Mouse (Mus musculus): ENCODE measurements around the gene Map3k7cl. TPM values are rescaled to one million over a fixed set of nuclear protein-coding genes. Genes with fewer than 3 reads are reported as not detected.

Gene Map3k7cl
- total and polyA plus RNA-seq, 3 experiments = 0.08 TPM; not detected in 2

DNA sequence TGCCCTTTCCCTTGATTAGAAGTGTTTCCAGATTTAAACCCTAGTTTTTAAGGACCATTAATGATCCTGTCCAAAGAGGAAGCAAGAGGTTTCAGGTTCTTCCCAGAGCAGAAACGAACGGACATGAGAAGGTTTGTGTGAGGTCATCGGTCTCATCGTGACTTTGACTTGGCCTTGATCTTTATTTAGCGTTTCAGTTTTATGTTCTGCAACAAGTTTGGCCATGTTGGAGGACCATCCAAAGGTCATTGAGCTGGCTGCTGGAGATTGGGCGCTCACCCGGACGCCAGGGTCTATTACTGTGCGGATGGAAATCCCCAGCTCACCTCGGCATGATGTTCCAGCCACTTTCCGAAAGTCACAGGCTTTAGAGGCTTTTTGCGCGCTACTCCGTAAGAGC lies 40.8 kb upstream of the Map3k7cl start:
- dilution Hi-C loops (cut with MboI; ENCODE audit: extremely low pct_ligation_motif_present, extremely low pct_unique_long_range_greater_than_20kb, low sequenced_read_pairs) (no loop called here), in situ Hi-C loops (cut with MboI; ENCODE audit: low pct_ligation_motif_present, low pct_unique_long_range_greater_than_20kb, low sequenced_read_pairs) (no loop called here)
- Histone ChIP-seq H3K36me3 (replicated peaks in 1 of 2; ENCODE audit: control insufficient read depth in 1 of 2, insufficient read depth in 1 of 2, low read length in 1 of 2) (peaks cover 0 to 3% of the 10 kb centered on the region in 2 experiments), H3K27me3 (replicated peaks) (no peaks in the 10 kb centered on the region), H3K4me1 (ENCODE audit: control insufficient read depth in 1 of 2, insufficient read depth in 2 of 2) (peaks cover 3 to 5% of the 10 kb centered on the region in 2 experiments), H3K4me2 (ENCODE audit: insufficient read depth, low read depth, poor library complexity, severe bottlenecking) (no peak overlapping the region), H3K9me3 (replicated peaks; ENCODE audit: low read length) (no peaks in the 10 kb centered on the region), H3K9ac (ENCODE audit: insufficient read depth, low read depth) (no peak overlapping the region), H3K27ac (ENCODE audit: insufficient read depth, low read depth) (no peak overlapping the region), H3K79me2 (replicated peaks; ENCODE audit: control insufficient read depth, extremely low read depth, insufficient read depth, poor library complexity, severe bottlenecking) (no peaks in the 10 kb centered on the region), H3K4me3 (replicated peaks in 1 of 3; ENCODE audit: low read depth in 2 of 3, low read length in 2 of 3, poor library complexity in 1 of 3) (no peak overlapping the region)
- no peak for DNase-seq (ENCODE audit: extremely low read depth)
- no peak for TF ChIP-seq CHD2 (IDR thresholded peaks at IDR 0.05; ENCODE audit: low read length)
- peak; percentile 17; the same call in 1 of the 2 replicates for TF ChIP-seq IRF4 (IDR thresholded peaks at IDR 0.05; ENCODE audit: low read depth, low read length)

DNA sequence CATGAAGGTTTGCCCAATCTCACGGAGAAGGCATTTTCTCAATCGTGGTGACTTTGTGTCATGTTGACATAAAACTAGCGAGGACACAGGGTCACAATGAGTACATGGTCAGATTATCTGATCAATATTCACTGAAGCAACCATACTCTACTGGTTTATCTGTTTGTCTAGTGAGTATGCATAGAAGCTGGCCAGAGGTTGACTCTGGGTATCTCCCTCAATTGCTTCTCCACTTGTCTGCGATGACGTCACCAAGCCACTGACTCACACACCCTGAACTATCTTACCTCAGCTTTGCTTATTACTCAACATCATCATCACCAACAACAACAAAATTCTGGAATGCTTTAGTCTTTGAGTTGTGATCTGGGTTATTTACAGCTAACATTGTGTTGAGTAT lies 28.9 kb upstream of the Map3k7cl start:
- H3K4me2 ChIP-seq (ENCODE audit: insufficient read depth, low read depth, poor library complexity, severe bottlenecking) = no peak overlapping the region
- H3K4me3 ChIP-seq (replicated peaks in 1 of 3; ENCODE audit: low read depth in 2 of 3, low read length in 2 of 3, poor library complexity in 1 of 3) = no peak overlapping the region
- peak; percentile 44 for DNase-seq (ENCODE audit: extremely low read depth)
- no peaks in the 10 kb centered on the region for H3K79me2 ChIP-seq (replicated peaks; ENCODE audit: control insufficient read depth, extremely low read depth, insufficient read depth, poor library complexity, severe bottlenecking)
- H3K27ac ChIP-seq (ENCODE audit: insufficient read depth, low read depth) = no peak overlapping the region
- in situ Hi-C loops (cut with MboI; ENCODE audit: low pct_ligation_motif_present, low pct_unique_long_range_greater_than_20kb, low sequenced_read_pairs) (loop anchor here (5.0 kb wide), 1 partner anchor 53 kb away; no protein-coding TSS in a partner anchor), dilution Hi-C loops (cut with MboI; ENCODE audit: extremely low pct_ligation_motif_present, extremely low pct_unique_long_range_greater_than_20kb, low sequenced_read_pairs) (no loop called here)
- TF ChIP-seq JUN (IDR thresholded peaks at IDR 0.05; ENCODE audit: insufficient read depth, low read depth, low read length) = peak; percentile 74
- TF ChIP-seq TBP (conservative IDR thresholded peaks at IDR 0.05; ENCODE audit: low read depth, low read length) = peak; percentile 44; the same call in 1 of the 2 replicates
- TF ChIP-seq MAX (IDR thresholded peaks at IDR 0.05; ENCODE audit: low read length) = no peak
- TF ChIP-seq JUND (conservative IDR thresholded peaks at IDR 0.05; ENCODE audit: low read depth, low read length) = peak; percentile 65
- no peak for TF ChIP-seq MAZ (IDR thresholded peaks at IDR 0.05; ENCODE audit: low read depth, low read length)
- no peak for TF ChIP-seq SMC3 (IDR thresholded peaks at IDR 0.05; ENCODE audit: low read depth, low read length)
- TF ChIP-seq MXI1 (IDR thresholded peaks at IDR 0.05; ENCODE audit: low read depth, low read length) = no peak
- H3K4me1 ChIP-seq (ENCODE audit: control insufficient read depth in 1 of 2, insufficient read depth in 2 of 2) = peaks cover 0 to 6% of the 10 kb centered on the region in 2 experiments; a peak in 2 of 4 replicates
- peaks cover 2% of the 10 kb centered on the region for H3K27me3 ChIP-seq (replicated peaks)
- no peak overlapping the region for H3K9ac ChIP-seq (ENCODE audit: insufficient read depth, low read depth)
- H3K36me3 ChIP-seq (replicated peaks in 1 of 2; ENCODE audit: control insufficient read depth in 1 of 2, insufficient read depth in 1 of 2, low read length in 1 of 2) = no peaks in the 10 kb centered on the region
- no peaks in the 10 kb centered on the region for H3K9me3 ChIP-seq (replicated peaks; ENCODE audit: low read length)

DNA sequence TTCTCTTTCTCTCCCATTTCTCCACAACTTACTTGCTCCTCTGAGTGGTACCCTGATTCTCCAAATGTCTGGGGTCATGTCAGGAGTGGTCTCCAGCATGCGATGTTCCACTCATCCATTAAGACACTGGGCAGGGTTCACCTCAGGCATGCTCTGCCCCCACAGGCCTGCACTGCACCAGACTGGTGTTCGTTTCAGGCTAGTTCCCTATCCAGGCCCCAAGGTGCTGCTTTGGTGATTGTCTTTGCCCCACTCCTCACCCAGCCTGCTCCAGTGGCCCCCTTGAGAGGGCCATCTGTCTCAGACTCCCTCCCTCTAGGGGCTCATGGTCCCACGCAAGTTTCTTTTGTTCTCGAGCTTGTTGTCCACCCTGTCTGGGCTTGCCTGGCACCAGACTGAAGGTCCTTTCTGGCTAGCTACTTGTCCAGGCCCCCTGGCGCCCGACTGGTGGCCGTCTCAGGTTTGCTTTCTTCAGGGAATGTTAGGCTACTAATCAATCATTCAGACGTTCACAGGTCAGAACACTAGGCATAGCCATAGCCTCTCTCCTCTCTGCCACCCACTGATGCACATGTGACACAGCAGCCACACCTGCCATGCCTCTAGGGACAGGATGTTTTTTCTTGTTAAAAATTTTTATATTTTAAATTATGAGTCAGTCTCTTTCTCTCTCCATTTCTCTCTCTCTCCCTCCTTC lies 25.4 kb upstream of the Map3k7cl start:
- Histone ChIP-seq H3K27me3 (replicated peaks) (no peaks in the 10 kb centered on the region), H3K9me3 (replicated peaks; ENCODE audit: low read length) (peaks cover 1% of the 10 kb centered on the region), H3K4me1 (ENCODE audit: control insufficient read depth in 1 of 2, insufficient read depth in 2 of 2) (peaks cover 0 to 7% of the 10 kb centered on the region in 2 experiments; a peak in 2 of 4 replicates), H3K79me2 (replicated peaks; ENCODE audit: control insufficient read depth, extremely low read depth, insufficient read depth, poor library complexity, severe bottlenecking) (no peaks in the 10 kb centered on the region), H3K9ac (ENCODE audit: insufficient read depth, low read depth) (no peak overlapping the region), H3K27ac (ENCODE audit: insufficient read depth, low read depth) (no peak overlapping the region), H3K36me3 (replicated peaks in 1 of 2; ENCODE audit: control insufficient read depth in 1 of 2, insufficient read depth in 1 of 2, low read length in 1 of 2) (no peaks in the 10 kb centered on the region), H3K4me2 (ENCODE audit: insufficient read depth, low read depth, poor library complexity, severe bottlenecking) (no peak overlapping the region), H3K4me3 (replicated peaks in 1 of 3; ENCODE audit: low read depth in 2 of 3, low read length in 2 of 3, poor library complexity in 1 of 3) (no peak overlapping the region)
- in situ Hi-C loops (cut with MboI; ENCODE audit: low pct_ligation_motif_present, low pct_unique_long_range_greater_than_20kb, low sequenced_read_pairs) = no loop called here
- no peak for DNase-seq (ENCODE audit: extremely low read depth)
- TF ChIP-seq ETS1 (conservative IDR thresholded peaks at IDR 0.05; ENCODE audit: low read depth, low read length) = no peak
- TF ChIP-seq EP300 (IDR thresholded peaks at IDR 0.05; ENCODE audit: low read length) = no peak
- no peak for TF ChIP-seq ZMIZ1 (IDR thresholded peaks at IDR 0.05; ENCODE audit: low read depth, low read length)
- TF ChIP-seq SMC3 (IDR thresholded peaks at IDR 0.05; ENCODE audit: low read depth, low read length) = no peak
- TF ChIP-seq TBP (conservative IDR thresholded peaks at IDR 0.05; ENCODE audit: low read depth, low read length) = no peak
- TF ChIP-seq USF1 (IDR thresholded peaks at IDR 0.05; ENCODE audit: low read depth, low read length) = no peak
- no peak for TF ChIP-seq MAFK (IDR thresholded peaks at IDR 0.05; ENCODE audit: insufficient replicate concordance, low read length)
- TF ChIP-seq POLR2AphosphoS2 (IDR thresholded peaks at IDR 0.05; ENCODE audit: low read depth, low read length) = no peak
- TF ChIP-seq RCOR1 (conservative IDR thresholded peaks at IDR 0.05; ENCODE audit: low read depth, low read length) = no peak
- TF ChIP-seq CTCF (conservative IDR thresholded peaks at IDR 0.05 in 1 of 2, IDR thresholded peaks at IDR 0.05 in 1 of 2; ENCODE audit: low read depth in 2 of 2, low read length in 2 of 2) = no peak
- no peak for TF ChIP-seq IRF4 (IDR thresholded peaks at IDR 0.05; ENCODE audit: low read depth, low read length)
- TF ChIP-seq UBTF (IDR thresholded peaks at IDR 0.05; ENCODE audit: low read depth, low read length) = no peak
- no peak for TF ChIP-seq NRF1 (IDR thresholded peaks at IDR 0.05; ENCODE audit: low read depth, low read length)
- no peak for TF ChIP-seq GABPA (IDR thresholded peaks at IDR 0.05; ENCODE audit: insufficient replicate concordance, low read depth, low read length)
- TF ChIP-seq MEF2A (IDR thresholded peaks at IDR 0.05; ENCODE audit: borderline replicate concordance, low read depth, low read length) = no peak
- TF ChIP-seq ZC3H11A (IDR thresholded peaks at IDR 0.05; ENCODE audit: low read depth, low read length) = no peak
- TF ChIP-seq KAT2A (IDR thresholded peaks at IDR 0.05; ENCODE audit: insufficient replicate concordance, low read length) = no peak
- TF ChIP-seq MAZ (IDR thresholded peaks at IDR 0.05; ENCODE audit: low read depth, low read length) = no peak
- dilution Hi-C loops (cut with MboI; ENCODE audit: extremely low pct_ligation_motif_present, extremely low pct_unique_long_range_greater_than_20kb, low sequenced_read_pairs) = no loop called here
